Mouse (Mus musculus) left cerebral cortex, postnatal 4 days (tissue): Measurements from ENCODE around the gene Cryz. TPM values are rescaled to one million over a fixed set of nuclear protein-coding genes. Genes with fewer than 3 reads are reported as not detected.
A peak's percentile ranks its signal among the peaks of the same experiment; 100 is the strongest.

Experiments
- DNase-seq: peaks from one replicate; pipeline ENCODE4 v3.0.0-alpha.2; 2022
- intact Hi-C: fragments of 180-260 bp; cut with DNase I; formaldehyde crosslinking; loops from one replicate; pipeline ENCODE4 v1.15.1; 2025
- total RNA-seq, 2 experiments: library from RNA; stranded (reverse); gene quantifications; 2 replicates each; pipeline ENCODE4 v1.2.3; 2021

Gene Cryz
- 10 to 100 TPM in 1 of 2 experiments, 1 to 10 TPM in 1; 8.6 to 10.9 TPM for total RNA-seq

GRCm38 (mm10) chr3:154596488-154596933, at the start of gene Cryz:
Cryz (plus strand) TSS chr3:154596711.
- intact Hi-C loops, result no loop called here
- DNase-seq, result peak; percentile 92

- intact Hi-C loops, result no loop called here
- DNase-seq, result no peak
Observed at GRCm38 (mm10) chr3:154547549-154548426, 48.7 kb upstream of the Cryz start.

- DNase-seq, result no peak
- intact Hi-C loops, result no loop called here
Observed at GRCm38 (mm10) chr3:154548868-154549301, 47.6 kb upstream of the Cryz start.

- no peak for DNase-seq
- intact Hi-C loops, result no loop called here
Observed at GRCm38 (mm10) chr3:154550326-154551034, 46.0 kb upstream of the Cryz start.

- intact Hi-C loops, result no loop called here
Observed at GRCm38 (mm10) chr3:154551035-154551411, 45.5 kb upstream of the Cryz start.

GRCm38 (mm10) chr3:154562192-154562591, 34.3 kb upstream of the Cryz start:
- intact Hi-C loops, result no loop called here
- no peak for DNase-seq

More at GRCm38 (mm10) chr3:154551035-154551411, 45.5 kb upstream of the Cryz start:
- no peak for DNase-seq

- intact Hi-C loops, result no loop called here
Observed at GRCm38 (mm10) chr3:154565437-154565836, 31.1 kb upstream of the Cryz start.

GRCm38 (mm10) chr3:154570029-154570575, 26.4 kb upstream of the Cryz start:
- no peak for DNase-seq
- intact Hi-C loops, result loop anchor here (5.0 to 10.0 kb wide), 2 partner anchors 243 to 595 kb away; partner anchors contain the start of gene Slc44a5

More at GRCm38 (mm10) chr3:154565437-154565836, 31.1 kb upstream of the Cryz start:
- DNase-seq, result no peak

GRCm38 (mm10) chr3:154570786-154571185, 25.7 kb upstream of the Cryz start:
- intact Hi-C loops, result loop anchor here (5.0 to 10.0 kb wide), 2 partner anchors 243 to 596 kb away; partner anchors contain the start of gene Slc44a5
- DNase-seq, result no peak

GRCm38 (mm10) chr3:154572341-154572972, 24.1 kb upstream of the Cryz start:
- peak; percentile 82 for DNase-seq
- intact Hi-C loops, result loop anchor here (1.0 to 10.0 kb wide), 3 partner anchors 245 to 598 kb away; partner anchors contain the start of gene Slc44a5

- intact Hi-C loops, result loop anchor here (5.0 to 10.0 kb wide), 2 partner anchors 246 to 599 kb away; partner anchors contain the start of gene Slc44a5
- no peak for DNase-seq
Observed at GRCm38 (mm10) chr3:154573666-154574065, 22.8 kb upstream of the Cryz start.

GRCm38 (mm10) chr3:154577895-154578294, 18.6 kb upstream of the Cryz start:
- intact Hi-C loops, result loop anchor here (10.0 kb wide), 1 partner anchor 603 kb away; the partner anchor contains the start of gene Slc44a5
- no peak for DNase-seq

- intact Hi-C loops, result no loop called here
Observed at GRCm38 (mm10) chr3:154584351-154584750, 12.2 kb upstream of the Cryz start.

GRCm38 (mm10) chr3:154590971-154591370, 5.5 kb upstream of the Cryz start:
- DNase-seq, result no peak
- intact Hi-C loops, result no loop called here

More at GRCm38 (mm10) chr3:154584351-154584750, 12.2 kb upstream of the Cryz start:
- DNase-seq, result no peak

GRCm38 (mm10) chr3:154591621-154592020, 4.9 kb upstream of the Cryz start:
- DNase-seq, result no peak
- intact Hi-C loops, result no loop called here

GRCm38 (mm10) chr3:154593596-154593995, 2.9 kb upstream of the Cryz start:
- intact Hi-C loops, result no loop called here
- no peak for DNase-seq

GRCm38 (mm10) chr3:154594156-154594555, 2.4 kb upstream of the Cryz start:
- intact Hi-C loops, result no loop called here
- no peak for DNase-seq

GRCm38 (mm10) chr3:154596934-154597554, 533 bp downstream of the Cryz start, which contains the start of gene Tyw3:
Tyw3 (minus strand) TSS chr3:154597104.
- intact Hi-C loops, result no loop called here
- DNase-seq, result peak; percentile 98

- intact Hi-C loops, result no loop called here
- no peak for DNase-seq
Observed at GRCm38 (mm10) chr3:154597561-154597960, 1.1 kb downstream of the Cryz start.

- intact Hi-C loops, result no loop called here
- DNase-seq, result no peak
Observed at GRCm38 (mm10) chr3:154602141-154602540, 5.6 kb downstream of the Cryz start.
